Mouse (Mus musculus) intestine, postnatal 0 days (tissue): ENCODE data around the gene Gm15319. TPM values are rescaled to one million over a fixed set of nuclear protein-coding genes. Genes with fewer than 3 reads are reported as not detected.
"Not testable (repeated sequence)": the region's sequence is repeated elsewhere in the genome, so short reads cannot be mapped to it uniquely, and the experiment has no call there.

Experiments used
- ATAC-seq: fragments of 200-750 bp; cut with Nextera tagmentation; 2 replicates; pipeline ENCODE4 v1.8.0; 2017; ENCODE audit warnings: mild to moderate bottlenecking, moderate TSS enrichment, moderate library complexity
- H3K27ac ChIP-seq: fragments of 300-500 bp; sonication (generic); 2 replicates; pipeline ENCODE4 v1.5.1; 2014; ENCODE audit warnings: mild to moderate bottlenecking, low read depth, low read length, moderate library complexity
- H3K27me3 ChIP-seq: fragments of 300-500 bp; sonication (generic); replicated peaks from 2 replicates; pipeline ENCODE4 v1.6.1; 2014; ENCODE audit warnings: low read length, mixed read lengths; ENCODE audit not compliant: control insufficient read depth, insufficient read depth
- H3K36me3 ChIP-seq: fragments of 300-500 bp; sonication (generic); 2 replicates; pipeline ENCODE4 v1.6.1; 2014; ENCODE audit warnings: mild to moderate bottlenecking, moderate library complexity; ENCODE audit not compliant: control insufficient read depth, insufficient read depth
- H3K4me1 ChIP-seq: fragments of 300-500 bp; sonication (generic); replicated peaks from 2 replicates; pipeline ENCODE4 v1.6.1; 2014; ENCODE audit warnings: antibody characterized with exemption, low read length, mixed read lengths; ENCODE audit not compliant: control insufficient read depth, insufficient read depth
- H3K4me2 ChIP-seq: fragments of 300-500 bp; sonication (generic); replicated peaks from 2 replicates; pipeline ENCODE4 v1.6.1; 2014; ENCODE audit warnings: low read depth, mild to moderate bottlenecking, moderate library complexity
- H3K4me3 ChIP-seq: fragments of 300-500 bp; sonication (generic); 2 replicates; pipeline ENCODE4 v1.5.1; 2014; ENCODE audit warnings: low read depth, low read length
- H3K9ac ChIP-seq: fragments of 300-500 bp; sonication (generic); 2 replicates; pipeline ENCODE4 v1.6.1; 2014; ENCODE audit warnings: mild to moderate bottlenecking, low read depth, low read length
- H3K9me3 ChIP-seq: fragments of 300-500 bp; sonication (generic); 2 replicates; pipeline ENCODE4 v1.6.1; 2016; ENCODE audit warnings: mixed run types; ENCODE audit not compliant: control insufficient read depth
- whole genome bisulfite sequencing: fragments of 180-500 bp; shearing (Covaris S2); extraction: QIAGEN DNeasy Blood & Tissue Kit; methylation state at CpG from one replicate; pipeline ENCODE4 v1.1.7; 2014; 5-methylcytosine and 5-hydroxymethylcytosine counted together
- polyA plus RNA-seq: library from polyadenylated mRNA; unstranded; fragments of >200 nt; fragmentation: Nextera tagmentation; extraction: Ambion mirVana; gene quantifications from 2 replicates; pipeline ENCODE4 v1.2.1, GENCODE M21; 2015

Gm15319 gene
- polyA plus RNA-seq, 1 experiment from 2014 or later: not detected

GRCm38 (mm10) chr8:20287706-20288105 is 75.3 kb downstream of the Gm15319 start:
- H3K9me3 ChIP-seq, ATAC-seq, H3K36me3 ChIP-seq, H3K4me2 ChIP-seq, H3K9ac ChIP-seq, H3K27me3 ChIP-seq, H3K4me1 ChIP-seq, H3K27ac ChIP-seq, H3K4me3 ChIP-seq: not testable (repeated sequence)
- 89% methylated on average over 3 of the region's 3 CpGs for WGBS
